Mouse (Mus musculus) common myeloid progenitor, adult 5-6 weeks (primary cell): ENCODE data around the gene B4galt2. TPM values are rescaled to one million over a fixed set of nuclear protein-coding genes. Genes with fewer than 3 reads are reported as not detected.

Source experiments
- ATAC-seq: replicated peaks from 2 replicates; pipeline ENCODE4 v1.8.0; 2016; ENCODE audit warnings: low read depth, mild to moderate bottlenecking, moderate TSS enrichment, inconsistent platforms; ENCODE audit not compliant: poor library complexity, severe bottlenecking
- total RNA-seq: library from RNA; stranded (forward); fragments of 200-1000, 187-1606 nt; gene quantifications from 2 replicates; pipeline ENCODE4 v1.2.3, GENCODE M21; 2017

B4galt2 gene
- total RNA-seq, 1 experiment from 2014 or later: not detected

DNA sequence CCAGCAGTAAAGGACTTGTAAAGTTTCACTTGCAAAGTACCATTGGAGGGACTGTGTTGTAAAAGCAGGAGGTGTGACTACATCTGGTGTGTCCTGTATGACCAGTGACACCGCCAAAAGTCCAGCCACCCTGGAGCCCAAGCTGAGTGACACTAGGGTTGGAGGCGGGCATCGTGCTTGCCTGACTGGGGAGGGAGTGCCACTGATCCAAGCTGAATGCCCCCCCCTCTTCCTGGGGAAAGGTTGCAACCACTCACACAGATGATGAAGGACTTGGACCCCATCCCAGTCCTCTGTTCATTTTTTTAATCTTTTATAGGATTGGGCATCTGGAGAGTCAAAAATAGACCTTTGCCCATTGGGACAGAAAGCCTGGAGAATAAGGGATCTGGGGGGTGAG, 41.7 kb downstream of the B4galt2 start:
- ATAC-seq: no peak

DNA sequence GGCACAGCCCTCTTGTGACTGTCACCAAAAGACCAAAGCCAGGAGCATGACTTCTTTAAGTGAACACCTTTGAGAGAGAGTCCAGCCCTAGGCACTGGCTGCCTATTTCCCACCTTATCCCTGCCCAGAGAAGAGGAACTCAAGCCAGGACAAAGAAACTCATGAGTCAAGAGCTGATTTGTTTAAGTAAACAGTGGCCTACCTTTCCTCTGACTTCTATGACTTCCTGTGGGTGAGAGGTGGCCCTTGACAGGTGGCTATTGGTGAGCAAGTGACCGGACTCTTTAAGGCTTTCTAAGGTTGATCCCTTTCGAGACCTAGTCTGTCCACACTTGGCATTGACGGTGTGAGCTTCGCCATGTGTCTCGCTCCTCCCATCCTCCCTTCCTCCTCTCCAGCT, 42.5 kb downstream of the B4galt2 start:
- no peak for ATAC-seq

DNA sequence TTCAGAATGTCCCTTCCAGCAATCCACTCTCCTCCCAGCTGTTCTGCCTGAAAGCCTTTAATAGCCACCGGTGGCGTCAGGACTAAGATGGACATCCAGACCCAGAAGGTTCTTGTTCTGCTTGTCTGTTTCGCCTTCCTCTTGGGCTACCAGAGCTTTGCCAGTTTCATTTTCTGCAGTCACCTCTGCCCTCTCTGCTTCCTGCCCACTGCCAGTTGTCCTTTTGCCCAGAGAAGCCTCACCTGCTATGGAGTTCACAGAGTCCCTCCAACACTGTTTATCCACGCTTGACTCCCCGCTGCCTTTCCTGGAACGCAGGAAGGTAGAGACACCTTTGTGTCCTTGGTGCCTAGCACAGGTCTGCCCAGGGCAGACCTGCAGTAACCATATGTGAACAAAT, 43.9 kb downstream of the B4galt2 start:
- no peak for ATAC-seq

DNA sequence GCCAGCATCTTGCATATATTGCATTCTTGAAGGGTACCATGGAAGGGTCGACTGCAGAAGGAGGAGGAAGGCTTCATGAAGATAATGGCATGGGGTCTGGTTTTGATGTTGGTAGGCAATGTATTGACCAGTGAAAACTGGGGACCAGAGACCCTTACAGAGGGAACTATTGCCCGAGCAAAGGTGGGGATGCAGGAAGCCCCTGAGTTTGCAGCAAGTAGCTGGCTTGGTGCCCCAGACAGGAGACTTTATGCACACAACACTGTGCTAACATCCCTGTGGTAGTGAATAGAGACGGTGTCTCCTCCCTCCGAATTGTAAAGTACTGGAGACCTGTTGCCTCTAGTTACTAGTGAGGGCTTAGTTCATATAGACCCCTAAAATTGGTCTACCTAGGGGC, 46.0 kb downstream of the B4galt2 start:
- ATAC-seq: no peak

DNA sequence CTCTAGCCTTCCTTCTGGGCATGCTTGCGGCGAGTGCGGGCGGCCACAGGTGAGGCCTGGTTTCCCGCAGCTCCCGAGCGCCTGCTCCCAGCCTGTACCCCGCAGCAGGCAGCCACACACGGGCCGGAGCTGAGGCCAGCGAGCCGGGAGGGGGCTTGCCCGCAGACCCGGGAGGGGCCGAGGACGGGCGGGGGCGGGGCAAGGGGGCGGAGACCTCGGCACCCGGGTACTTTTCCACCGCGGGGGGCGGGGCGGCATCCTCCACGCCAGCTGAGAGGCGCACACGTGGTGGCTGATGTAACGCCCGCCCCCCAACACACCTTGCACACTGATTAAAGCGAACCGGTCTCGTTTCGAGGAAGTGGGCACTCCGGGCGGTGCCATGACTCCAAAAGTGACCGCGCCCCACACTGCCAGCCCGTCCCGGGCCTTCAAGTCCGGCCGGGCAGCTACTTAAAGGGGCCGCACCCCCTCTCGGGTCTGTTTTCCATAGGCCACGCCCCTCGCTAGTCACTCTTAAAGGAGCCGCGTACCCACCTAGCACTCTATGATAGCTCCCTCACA, 47.0 kb downstream of the B4galt2 start:
- peak; percentile 64 for ATAC-seq

DNA sequence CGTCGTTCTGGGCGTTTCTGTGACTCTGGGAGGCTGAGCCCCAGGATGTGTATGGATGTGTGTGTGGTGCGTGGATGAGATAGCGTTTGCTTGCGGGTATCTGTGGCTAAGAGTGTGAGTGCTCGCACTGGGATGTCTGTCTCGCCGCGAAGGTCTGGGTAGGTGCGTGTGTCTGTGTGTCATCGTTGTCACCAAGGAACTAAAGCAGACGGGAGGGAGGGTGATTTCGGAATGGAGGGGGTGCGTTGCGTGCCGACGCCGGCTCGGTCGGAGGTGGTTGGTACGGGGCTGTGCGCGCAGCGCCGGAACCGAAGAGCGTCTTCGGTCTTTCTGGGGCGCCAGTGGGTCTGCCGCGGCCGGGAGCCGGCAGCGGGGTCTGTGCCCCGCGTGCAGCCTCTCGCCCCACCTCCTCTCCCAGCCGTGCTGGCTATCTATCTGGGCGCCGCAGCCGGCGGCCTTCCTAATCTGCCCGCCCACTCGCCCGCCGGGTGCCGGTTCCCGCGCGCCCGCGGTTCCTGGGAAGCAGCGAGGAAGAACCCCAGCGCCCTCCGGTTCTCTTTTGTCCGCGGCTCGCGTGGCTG, 47.7 kb downstream of the B4galt2 start:
- peak; percentile 42 for ATAC-seq

DNA sequence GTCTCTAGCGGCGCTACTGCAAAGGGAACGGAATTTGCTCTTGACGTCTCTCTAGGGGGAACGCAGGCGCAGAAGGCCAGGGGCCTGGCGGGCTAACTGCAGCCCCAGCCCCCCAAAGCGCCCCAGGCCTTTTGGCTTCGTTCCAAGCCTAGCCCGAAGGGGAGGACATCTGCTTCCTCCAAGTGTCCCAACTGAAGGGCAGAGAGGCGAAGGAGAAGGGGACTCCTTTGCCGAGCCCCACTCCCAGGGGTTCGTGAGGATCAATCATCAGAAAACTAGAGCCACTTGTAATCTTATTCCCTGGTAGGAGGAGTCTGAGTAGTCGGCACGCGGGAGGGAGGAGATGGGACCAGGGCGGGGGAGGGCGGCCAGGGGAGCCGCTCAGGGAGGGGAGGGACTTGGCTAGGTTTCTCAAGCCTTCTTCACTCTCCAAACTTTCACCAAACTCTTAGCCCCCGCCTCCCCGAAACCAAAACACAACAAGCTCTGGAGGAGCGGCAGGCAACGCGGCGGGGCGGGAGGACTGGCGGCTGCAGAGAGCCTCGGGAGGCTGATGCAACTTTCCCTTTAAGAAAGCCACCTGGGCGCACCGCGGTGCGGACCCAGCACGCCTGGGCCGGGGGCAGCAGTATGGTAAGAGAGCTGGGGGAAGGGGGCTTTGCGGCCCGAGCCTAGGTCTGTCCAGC, 48.3 kb downstream of the B4galt2 start:
- ATAC-seq: peak; percentile 30

DNA sequence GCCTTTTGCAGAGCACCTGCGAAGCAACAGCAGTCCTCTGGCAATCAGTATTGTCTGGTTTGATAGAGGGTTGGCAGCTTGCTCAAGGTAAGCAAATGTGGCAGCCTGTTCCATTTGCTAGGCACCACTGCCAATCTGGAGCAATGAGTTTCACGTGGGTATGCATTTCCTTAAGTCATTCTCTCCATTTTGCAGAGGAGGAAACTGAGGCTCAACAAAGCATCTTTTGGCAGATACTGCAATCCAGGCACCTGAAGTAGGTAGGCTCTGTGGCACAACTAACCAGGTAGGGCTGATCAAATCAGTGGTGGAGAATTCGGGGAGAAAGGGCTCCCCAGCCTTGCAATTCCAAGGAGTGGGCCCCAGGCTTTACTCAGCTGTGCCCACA, 48.8 kb downstream of the B4galt2 start, which contains the start of gene Slc6a9:
Gene Slc6a9 (plus strand): TSS at position 50 of the 388 bp plus-strand sequence.
- ATAC-seq: no peak

DNA sequence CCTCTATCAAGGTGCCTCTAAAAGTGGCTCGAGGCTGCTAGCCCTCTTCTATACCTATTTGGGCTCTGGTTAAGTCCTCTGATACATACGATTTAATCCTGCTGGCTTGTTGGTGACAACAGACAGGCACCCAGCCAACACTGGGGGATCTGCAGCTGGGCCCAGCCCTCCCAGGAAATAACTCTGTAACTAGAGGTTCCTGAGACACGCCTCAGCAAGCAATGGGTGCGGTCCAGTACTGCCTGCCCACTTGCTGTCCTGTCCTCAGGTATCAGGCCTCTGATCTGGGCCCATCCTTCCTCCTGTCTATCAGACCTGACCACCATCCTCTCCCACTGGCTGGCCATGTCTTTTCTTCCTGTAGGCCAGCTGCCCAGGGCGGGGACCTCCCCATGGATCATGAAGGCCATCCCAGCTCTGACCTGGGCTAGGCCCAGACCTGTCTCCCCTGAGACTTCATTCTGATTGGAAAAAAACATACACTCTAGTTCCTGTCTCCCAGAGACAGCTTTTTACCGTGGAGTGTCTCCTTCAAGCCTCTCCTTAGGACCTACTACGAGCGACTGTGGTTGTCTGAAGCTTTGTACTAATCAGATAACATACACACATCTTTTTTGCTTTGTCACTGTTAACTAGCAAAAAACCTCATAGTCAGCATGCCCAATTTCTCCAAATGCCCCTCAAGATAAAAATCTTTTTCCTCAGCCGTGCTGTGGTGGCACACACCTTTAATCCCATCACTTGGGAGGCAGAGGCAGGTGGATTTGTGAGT, 51.2 kb downstream of the B4galt2 start:
- ATAC-seq: no peak

DNA sequence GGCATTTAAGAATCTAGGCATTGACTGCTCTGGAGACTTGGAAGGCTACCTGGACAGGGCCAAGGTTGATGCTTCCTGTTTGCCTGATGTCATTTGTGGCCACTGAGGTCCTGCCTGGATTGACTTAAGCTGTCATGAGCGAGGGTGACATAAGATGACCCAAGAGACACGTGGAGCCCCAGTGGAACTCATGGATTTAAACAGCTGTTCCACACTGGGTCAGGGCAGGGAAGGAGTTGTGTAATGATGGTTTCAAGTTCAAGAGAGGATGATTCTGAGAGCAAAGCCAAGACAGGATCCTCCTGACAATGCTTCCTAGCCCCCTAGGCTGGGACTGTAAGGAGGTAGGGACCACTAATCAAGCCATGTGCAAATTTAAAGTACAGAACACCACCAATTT, 51.8 kb downstream of the B4galt2 start:
- no peak for ATAC-seq

DNA sequence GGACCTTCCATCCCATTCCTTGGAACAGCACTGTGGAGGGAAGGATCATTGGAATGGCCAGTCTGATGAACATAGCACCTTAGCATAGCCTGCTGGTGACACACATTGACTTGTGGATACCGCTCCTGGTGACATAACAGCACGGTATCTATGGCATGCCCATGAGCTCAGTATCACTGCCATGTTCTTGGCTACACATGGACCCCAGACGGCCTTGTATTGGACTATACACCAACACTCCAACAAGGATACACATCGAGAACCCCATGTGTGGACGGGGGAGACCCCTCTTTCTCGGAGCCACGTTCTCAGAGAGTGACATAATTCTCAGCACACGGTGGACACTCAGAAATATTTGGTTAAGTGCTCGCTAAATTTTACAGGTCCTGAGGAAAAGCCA, 52.5 kb downstream of the B4galt2 start:
- no peak for ATAC-seq

DNA sequence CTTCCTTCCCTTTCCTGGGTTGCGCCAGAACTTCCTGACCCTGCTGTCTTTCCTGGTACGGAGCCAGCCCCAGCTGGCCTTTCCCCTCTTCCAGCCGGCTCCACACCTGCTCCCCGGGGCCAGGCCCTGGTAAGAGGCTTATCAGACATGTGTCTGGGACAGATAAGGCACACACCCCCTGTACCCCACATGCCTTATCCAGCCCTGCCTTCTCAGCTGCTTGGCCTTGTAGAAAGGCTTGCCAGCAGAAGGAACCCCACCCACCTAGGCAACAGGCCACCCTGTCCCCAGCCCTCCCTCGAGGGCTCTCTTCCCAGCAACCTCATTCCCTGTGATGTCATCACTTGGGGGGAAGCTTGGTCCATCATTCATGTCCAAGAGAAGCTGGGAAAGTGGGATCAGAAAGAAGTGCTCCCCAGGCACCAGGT, 53.1 kb downstream of the B4galt2 start:
- peak; percentile 75 for ATAC-seq

DNA sequence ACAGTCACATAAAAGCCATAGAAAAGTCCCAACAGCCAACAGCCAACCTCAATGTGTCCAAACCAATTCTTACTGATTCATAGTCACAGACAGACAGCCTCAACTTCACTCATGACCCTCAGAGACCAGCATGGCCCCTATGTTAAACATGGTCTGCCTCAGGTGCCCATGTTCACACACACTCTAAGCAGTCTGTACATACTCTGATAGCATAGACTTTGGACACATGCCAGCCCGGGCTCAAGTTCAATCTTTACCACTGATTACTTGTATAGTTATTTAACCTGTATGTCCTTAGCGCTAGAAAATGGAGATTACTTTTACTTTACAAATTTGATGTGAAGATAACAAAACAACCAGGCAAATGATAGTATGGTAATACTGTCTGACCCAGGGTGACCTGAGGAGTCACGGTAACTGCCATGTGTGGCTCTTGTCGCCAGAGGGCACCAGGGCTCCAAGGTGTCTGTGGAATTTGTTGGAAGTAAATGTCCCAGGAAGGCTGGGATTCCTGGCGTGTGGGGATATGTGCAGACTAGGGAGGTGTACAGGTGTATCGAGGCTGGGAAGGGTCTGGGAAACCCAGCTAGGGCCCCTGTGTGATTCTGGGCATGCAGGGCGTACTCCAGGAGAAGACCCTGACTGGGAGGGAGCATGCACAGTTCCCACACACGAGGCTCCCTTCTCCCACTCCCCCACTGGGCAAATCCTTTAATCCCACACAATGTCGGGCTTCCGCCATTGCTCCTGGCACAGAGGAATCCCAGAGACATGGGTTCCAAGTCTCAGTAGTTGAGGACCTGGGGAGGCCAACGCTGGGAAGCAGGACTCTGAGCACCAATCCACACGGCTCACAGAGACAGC, 53.8 kb downstream of the B4galt2 start:
- peak; percentile 40 for ATAC-seq

DNA sequence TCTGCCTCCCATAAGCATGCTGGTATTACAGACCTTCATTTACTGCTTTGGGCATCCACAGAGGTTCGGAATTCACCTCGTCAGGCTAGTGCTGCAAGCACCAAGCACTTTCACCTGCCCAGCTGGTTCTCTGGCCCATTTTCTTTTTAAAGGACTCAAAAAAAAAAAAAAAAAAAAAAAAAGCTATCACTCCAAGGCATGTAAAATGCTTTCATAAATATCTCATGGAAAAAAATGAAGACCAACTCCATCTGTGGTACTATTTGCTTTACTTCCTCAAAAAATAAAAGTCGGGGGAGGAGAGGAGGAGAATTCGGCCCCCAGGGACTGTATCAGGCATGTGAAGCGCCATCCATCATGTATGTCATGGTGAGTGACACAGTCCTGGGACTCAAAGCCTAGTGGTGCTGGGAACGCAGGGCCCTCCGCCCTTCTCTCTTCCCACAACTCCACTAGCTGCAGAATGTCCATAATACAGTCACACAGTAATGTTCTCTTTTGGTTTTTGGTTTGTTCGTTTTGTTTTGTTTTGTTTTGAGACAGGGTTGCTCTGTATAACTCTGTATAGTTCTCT, 54.6 kb downstream of the B4galt2 start:
- no peak for ATAC-seq

Other genes starting within 250 kb of the B4galt2 start
- gene Dmap1, start 201.2 kb downstream of the B4galt2 start, total RNA-seq: 24.5 and 29.5 TPM in 2 replicates
- gene Gm12845, start 159.1 kb downstream of the B4galt2 start, total RNA-seq: not detected in 2 replicates
- not detected in 2 replicates for gene Klf17, start 117.8 kb downstream of the B4galt2 start, total RNA-seq
- 0.68 and 1.9 TPM in 2 replicates for gene Slc6a9, start 49.0 kb downstream of the B4galt2 start, total RNA-seq
- 0.15 and 0.32 TPM in 2 replicates for gene Ccdc24, start 10.9 kb downstream of the B4galt2 start, total RNA-seq
- gene Atp6v0b, start 3.8 kb upstream of the B4galt2 start, total RNA-seq: 54.1 and 85.0 TPM in 2 replicates
- gene Dph2, start 8.5 kb upstream of the B4galt2 start, total RNA-seq: 6.6 and 7.0 TPM in 2 replicates
- gene Ipo13, start 31.5 kb upstream of the B4galt2 start, total RNA-seq: 11.3 and 17.9 TPM in 2 replicates
- gene Artn, start 46.3 kb upstream of the B4galt2 start, total RNA-seq: not detected in 2 replicates